Mouse (Mus musculus) spleen, adult 12 weeks (tissue): ENCODE results near the gene Tacc2.
"Not testable (repeated sequence)": the region's sequence is repeated elsewhere in the genome, so short reads cannot be mapped to it uniquely, and the experiment has no call there.

ENCODE experiments used
- DNase-seq: peaks from one replicate; pipeline ENCODE4 v3.0.0; 2022; ENCODE audit warnings: low spot score

The Tacc2 gene

DNA sequence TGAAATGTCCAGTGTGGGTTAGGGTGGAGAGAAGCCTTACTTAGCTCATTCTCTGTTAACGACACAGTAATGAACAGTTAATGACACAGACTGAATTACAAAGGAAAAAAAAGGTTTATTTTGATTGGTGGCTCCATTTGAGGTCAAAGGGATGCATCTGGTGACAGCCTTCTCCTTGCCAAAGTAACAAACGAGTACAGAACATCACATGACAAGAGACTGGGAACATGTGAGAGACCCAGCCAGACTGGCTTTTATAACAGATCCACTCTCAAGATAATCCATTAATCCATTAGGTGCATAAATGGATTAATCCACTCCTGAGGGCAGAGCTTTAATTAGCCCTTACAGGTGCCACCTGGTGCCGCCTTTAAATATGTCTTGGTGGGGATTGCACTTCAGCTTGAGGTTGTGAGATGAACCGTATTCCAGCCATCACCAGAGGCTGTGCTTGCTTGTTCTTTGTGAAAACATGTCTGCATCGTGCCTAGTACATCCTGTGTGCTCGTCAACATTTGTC lies 75.9 kb downstream of the Tacc2 start:
- no peak for DNase-seq

DNA sequence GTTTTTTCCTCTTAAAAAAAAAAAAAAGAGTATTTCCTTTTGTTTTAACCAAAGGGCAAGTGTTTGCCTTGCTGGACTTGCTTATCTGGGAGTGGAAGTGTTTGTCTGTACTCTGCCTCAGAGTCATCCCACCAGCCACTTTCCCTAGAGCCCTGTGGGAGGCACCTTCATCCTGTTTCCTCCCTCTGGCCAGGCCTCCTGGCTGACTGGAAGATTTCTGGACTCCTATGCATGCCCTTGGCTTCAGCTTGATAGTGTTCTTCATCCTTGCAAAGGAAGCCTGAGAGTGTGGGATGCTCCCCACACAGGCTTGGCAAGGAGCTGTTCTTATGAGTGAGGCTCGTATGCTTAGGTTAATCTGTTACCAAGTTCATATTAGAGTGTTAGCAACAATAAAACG lies 77.3 kb downstream of the Tacc2 start:
- no peak for DNase-seq

DNA sequence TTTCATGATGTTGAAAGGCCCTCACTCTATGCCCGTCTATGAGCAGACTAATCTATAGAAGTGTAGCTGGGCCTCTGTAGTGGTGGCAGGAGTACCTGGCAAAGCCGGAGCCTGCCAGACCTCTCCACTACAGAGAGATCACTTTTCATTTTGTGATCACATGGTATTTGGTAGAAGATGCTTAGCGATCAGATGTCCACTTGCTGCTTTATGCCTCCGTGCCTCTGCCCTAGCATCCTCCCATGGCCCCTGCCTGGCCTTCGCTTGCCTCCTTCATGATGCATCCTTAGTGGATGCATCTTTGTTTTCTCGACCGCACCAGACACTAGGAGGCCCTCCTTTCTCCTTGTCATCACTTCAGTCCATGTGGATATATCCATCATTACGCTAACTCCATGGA lies 79.7 kb downstream of the Tacc2 start:
- DNase-seq = no peak

DNA sequence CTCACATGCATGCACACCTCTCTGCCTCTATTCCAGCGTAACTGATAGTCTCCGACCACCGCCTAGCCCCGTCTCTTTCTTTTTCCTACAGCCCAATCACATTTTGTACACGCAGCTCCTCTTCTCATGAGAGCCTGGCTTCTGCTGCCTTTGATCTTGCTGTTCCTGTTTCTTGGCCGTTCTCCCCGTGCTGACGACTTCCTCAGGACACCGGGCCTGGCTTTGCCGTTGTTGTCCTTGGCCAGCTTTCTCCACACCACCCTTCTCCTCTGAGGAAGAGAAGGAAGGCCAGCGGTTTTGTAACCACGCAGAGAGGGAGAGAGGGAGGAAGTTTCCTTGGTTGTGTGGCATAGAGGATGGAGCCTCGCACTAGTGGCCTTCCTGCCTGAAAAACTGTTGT lies 80.5 kb downstream of the Tacc2 start:
- DNase-seq = no peak

DNA sequence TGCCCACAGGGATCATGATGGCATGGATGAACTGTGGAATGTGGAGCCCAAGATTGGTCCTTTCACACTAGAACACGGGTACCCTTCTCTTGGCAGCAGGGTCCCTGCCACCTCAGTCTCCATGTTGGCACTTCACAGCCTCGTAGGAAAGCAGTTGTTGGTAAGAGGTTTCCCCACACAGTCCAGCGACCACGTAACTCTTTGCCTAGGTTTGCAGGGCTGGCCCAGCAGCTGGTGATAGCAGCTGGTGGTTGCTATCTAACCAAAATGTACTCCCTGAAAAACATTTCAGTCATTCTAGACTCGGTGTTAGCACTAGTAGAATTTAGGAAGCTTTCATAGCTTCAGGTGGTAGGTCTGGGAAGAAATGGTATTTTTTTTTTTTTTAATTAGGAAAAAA lies 81.9 kb downstream of the Tacc2 start:
- no peak for DNase-seq

DNA sequence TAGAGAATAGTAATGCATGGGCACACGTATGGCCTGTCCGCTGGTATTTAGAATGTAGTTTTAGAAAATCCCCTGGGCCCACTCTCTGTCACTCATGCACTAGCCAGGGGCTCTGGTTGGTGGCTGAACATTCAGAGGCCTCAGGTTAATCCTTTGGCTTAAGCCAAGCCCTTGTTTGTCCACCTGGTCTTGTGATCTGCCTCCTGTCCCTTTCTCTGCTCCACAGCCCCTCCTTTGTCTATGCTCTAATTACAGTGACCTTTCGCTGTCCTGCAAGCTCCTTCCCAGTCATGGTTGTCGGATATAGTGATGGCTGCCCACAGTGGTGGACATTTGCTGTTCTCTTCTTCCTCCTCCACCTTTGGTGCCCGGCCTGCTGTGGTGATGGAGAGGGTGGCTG lies 85.0 kb downstream of the Tacc2 start:
- DNase-seq = no peak

DNA sequence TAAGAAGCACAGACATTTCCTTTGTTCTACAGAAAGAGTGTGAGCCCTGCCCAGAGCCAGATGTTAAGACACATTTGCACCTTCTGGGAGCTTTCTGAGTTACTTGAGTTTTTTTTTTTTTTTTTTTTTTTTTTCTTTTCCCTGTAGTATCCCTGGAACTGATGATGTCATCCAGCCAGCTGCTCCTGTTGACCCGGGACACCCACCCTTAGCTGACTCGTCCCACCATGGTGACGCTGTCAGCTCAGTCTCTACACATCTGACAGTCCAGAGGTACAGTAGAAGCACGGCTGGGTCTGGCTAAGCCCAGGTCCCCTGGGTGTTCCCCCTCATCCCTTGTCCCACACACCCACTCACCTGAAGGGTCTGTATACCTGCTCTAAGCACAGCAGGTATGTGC lies 85.6 kb downstream of the Tacc2 start:
- no peak for DNase-seq

DNA sequence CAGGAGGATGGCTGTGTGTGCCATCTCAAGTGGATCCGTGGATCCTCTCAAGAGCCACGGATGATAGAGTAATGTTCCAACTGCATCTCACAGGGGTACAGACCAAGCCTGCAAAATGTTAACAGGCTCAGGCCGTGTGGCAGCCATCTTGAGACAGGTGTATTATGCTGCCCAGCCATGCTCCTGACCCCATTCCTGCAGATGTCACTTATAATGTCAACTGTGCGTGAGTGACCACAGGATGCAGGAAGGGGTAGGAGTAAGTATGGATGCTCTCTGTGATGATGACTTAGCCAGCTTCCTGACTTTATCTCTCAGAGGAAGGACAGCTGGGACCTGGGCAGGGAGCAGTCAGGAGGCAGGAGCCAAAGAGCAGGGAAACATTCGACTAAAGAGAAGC lies 86.8 kb downstream of the Tacc2 start:
- no peak for DNase-seq

DNA sequence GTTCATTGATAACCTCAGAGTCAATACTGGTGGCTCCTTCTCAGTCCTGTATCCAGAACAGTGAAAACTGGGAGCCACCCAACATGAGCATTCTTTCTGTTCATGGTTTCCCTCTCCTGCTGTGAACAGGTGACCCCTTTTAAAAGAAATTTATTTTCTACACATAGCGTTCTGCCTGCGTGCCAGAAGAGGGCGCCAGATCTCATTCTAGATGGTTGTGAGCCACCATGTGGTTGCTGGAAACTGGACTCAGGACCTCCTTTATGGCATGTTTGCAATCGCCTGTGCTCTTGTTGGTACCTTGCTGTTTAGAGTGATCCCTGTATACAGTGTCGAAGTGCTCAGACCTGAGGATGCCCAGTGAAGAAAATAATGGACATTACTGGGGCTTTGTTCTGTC lies 87.4 kb downstream of the Tacc2 start:
- no peak for DNase-seq

DNA sequence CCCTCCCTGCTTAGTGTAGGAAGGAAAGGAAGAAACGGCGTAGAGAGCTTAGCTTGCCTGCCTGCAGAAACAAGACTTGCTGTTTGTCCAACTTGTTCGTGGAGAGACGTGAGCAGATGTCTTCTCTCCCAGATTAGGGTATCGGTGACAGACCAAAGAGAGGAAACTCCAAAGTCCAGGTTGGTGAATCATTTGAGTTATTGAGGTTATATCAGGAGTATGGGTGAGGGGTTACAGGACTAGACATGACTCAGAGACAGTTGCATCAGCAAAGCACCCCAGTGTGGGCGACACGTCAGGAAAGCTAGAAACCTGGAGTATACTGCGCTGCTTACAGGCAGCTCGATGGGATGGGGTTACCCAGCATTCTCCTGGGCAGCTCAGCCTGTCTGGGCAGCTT lies 88.1 kb downstream of the Tacc2 start:
- DNase-seq = no peak

DNA sequence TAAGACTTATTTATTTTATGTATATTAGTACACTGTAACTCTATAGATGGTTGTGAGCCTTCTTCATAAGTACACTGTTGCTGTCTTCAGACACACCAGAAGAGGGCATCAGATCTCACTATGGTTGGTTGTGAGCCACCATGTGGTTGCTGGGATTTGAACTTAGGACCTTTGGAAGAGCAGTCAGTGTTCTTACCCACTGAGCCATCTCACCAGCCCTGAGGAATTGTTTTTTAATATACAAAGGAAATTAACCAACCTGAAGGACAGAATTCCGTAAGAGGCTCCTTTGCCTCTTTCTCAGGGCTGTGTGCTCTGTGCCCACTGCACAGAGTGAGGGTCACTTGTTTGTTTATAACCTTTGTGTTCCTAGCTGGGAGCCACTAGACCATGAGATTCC lies 90.8 kb downstream of the Tacc2 start:
- not testable (repeated sequence) for DNase-seq

DNA sequence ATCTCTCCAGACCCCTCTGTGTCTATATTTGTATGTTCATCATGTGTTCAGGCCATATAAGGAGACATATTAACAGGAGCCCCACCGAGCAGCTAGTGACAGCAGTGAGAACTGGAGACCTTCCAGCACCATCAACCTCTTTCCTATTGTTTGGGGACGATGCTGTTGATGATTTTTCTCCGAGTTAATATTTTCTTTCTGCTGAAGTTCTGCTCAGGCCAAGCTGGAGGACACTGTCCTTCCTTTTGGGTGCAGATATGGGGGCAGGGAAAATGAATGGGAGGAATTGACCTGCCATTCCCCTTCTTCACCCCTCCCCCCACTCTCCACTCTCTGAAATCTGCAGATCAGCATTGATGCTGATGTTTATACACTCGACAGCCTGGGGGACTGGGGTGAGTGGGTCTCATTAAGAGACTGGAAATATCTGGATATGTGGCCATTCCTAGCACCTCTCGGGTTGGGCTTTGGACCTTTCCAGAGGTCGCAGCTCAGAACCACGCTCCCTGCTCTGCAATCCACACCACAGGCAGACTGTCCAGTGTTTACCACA lies 91.6 kb downstream of the Tacc2 start:
- no peak for DNase-seq

DNA sequence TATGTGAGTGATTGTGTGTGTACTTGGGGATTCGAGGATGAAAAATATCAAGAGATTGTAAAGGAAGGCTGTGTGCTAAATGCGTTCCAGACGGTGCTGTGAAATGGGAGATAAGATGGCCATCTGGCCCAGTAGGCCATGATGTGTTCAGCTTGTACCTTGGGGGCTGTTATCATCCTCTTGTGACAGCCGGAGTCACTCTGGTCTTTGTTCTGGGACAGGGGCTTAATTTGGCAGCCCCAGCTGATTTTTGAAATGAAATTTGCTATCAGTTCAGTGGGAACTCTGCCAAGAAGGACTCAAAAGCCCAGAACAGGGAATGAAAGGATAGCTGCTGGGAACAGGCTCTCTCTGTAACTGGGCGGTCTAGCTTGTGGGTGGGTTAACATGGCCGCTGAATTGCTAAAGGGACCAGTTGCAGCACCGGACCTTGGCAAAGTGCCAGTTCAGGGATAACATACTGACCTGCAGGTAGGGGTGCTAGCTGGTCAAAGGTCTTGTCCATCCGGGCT lies 92.2 kb downstream of the Tacc2 start:
- DNase-seq = no peak

DNA sequence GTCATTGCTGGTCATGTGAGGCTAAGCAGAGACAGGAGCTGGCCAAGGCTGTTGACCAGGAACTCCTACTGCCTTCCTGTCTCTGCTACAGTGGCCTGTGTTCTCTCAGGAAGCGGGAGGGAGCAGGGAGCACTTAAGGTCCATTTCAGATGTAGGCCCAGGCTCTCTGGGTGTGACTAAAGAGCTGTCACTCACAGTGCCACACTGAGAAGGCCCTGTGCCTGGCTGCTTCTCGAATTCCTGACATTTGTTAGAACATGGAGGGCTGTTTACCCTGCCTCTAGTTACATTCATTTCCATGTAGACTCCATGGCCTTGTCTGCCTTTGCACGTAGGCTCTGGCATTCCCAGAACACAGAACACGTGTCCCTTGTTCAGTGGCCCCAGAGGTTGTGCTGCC lies 93.1 kb downstream of the Tacc2 start:
- no peak for DNase-seq

DNA sequence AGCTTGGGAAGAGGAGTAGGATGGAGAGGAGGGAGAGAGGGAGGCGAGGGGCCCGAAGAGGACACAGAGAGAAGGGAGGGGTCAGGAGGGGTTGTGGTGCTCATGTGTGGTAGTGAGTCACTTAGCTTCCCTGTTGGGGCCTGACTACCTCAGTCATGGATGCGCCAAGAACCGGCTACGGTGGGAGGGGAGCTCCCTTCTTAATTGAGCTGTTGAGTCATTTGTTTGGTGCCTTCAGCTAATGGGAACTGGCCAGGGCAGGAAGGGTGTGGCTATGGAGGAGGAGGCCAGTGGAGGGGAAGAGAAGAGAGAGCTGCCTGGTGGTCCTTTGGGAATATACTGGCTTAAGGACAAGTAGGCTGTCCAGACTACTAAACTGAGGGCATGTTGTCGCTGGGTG lies 94.1 kb downstream of the Tacc2 start:
- no peak for DNase-seq

DNA sequence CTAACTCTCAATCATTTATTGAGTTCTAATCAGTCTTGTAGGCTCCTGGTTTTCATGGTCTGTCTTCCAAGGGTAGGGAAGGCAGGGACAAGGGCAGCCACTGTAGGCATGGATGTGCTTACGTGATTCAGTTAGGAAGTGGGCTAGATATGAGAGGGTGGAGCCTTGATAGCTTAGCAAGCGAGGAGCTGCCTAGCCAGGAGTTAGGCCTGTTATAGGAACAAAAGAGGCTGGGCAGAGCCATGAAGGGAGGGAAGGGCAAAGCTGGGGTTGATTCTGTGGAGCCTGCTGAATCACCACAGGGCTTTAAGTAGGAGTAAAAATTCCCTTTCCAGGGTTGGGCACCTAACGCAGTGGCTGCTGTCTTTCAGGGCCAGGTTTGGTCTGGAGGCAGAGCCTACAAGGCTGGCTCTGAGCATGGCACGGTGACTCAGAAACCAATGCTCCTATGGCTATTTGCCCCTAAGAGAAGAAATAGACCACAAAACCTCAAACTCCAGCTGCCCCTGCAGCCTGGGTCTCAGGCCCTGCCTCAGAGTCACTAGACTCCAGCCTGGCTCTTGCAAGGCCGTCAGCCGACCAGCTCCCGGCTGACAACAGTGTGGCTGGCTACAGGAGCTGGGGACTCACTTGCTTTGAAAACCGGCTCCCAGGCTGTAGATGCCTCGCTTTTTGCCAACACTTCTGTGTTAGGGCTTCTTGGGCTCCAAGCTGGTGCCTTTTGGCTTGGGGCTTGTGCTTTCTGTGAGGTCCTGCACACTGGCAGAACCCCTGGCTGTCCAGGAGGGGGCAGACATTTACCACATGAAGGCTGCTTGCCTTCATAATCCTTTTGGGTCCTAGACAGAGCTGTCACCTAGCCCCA lies 96.2 kb downstream of the Tacc2 start:
- no peak for DNase-seq

DNA sequence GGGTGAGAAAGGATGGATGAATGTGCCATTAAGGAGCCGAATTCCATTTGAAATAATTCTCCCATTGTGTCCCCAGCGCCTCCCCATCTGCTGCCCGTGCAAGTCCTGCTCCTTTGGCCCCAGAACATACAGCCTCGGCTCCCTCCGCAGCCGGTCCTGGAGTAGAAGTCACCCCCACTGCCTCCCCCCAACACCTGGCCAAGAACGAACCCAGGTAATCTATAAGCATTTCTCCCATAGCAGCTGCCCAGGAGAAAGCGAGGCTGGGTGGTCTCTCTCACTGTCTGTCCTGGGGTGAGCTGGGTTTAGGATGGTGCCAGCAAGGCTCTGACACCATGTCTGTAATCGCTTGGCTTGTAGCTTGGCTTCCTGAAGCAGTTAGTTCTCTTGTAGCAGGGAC lies 97.3 kb downstream of the Tacc2 start:
- DNase-seq = no peak

DNA sequence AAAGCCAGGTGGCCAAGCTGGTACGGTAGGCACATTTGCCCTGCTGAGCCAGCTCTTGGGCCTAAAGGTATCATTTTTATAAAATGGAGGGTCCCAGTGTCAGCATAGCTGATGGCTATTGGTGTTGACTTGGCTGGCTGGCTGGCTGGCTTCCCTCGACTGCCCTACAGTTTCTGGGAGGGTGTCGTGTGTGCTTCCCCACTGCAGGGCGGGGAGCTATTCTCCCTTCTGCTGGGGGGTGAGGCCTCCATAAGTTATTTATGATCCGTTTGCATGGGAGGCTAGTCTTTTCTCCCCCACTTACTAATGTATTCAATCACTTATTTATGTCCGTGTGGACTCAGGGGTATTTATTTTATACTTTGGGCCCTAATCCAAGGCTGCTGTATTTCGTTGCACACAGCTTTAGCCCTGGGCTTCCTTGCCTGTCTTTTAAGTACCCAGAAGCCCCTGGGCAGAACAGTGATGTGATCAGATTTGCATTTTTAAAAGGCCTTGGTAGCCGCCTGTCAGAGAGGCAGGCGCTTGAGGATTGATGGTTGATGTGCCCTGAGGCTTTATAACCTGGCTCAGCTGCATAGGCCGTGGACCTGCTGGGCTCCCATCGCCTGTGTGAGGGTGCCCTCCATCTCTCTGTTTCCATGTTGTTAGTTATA lies 99.8 kb downstream of the Tacc2 start:
- DNase-seq = no peak

DNA sequence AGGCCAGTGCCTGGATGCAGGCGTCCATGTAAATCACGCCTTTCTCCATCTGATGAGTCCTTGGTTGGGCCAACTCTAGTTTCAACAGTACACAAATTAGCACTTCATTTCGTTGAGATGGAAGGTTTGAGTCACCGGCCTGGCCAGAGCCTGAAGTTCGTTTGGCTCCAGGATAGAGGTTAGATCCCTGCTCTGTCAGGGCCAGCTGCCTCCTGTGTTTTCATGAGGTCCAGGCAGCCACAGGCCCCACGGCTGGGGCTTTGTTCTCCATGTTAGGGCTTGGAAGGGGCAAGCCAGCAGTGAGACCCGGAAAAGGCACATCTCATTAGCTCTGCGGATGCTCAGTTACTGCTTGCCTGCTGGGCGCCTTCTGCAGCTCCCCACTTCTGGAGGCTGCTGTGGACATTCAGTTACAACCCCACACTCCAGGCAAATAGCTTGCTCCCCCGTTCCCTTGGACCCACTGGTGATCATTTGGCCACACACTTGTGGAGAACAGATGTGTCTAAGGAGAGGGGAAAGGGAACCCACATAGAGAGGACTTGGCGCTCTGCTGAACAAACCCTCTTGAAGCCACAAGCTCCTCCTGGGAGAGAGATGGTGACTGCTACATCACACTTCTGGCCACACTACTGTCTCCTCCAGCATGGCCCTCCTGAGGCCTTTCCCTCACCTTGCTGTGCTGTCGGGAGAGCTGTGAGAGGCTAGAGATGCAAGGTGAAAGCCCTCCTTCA lies 100.5 kb downstream of the Tacc2 start:
- no peak for DNase-seq

DNA sequence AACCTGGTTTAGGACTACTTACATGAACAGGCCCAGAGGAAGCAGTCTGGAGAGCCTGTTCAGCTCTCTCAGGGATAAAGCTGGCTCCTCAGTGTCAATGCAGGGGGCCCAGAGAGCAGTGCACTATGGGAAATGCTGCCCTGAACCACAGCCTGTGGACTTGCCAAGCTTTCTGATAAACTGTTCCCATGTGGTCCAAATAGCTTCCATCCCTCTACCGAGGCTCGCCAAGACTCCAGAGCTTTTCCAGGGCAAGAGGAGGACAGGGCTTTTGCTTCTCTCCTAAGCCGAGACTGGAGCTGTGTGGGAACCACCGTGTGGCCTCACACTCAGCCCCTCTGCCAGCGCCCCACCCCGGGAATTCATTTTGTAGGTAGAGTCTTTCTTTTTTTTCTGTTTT lies 101.2 kb downstream of the Tacc2 start:
- DNase-seq = no peak

DNA sequence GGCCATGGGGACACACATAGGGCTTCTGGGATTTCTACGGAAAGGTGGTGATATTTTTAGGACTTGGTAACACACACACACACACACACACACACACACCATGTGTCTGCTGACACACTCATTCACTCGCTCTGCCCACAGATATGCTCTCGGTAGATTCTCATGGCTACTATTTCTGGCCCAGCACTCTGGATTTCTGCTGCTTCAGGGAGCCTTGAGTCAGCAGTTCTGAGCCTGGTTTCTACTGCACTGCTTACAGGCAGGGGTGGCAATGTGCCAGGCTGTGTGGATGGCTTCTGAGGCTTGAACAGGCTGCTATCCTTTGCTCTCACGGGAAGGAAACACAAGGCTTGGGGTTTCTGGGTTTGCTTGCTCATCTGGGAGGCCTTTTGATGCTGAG lies 104.6 kb downstream of the Tacc2 start:
- no peak for DNase-seq

DNA sequence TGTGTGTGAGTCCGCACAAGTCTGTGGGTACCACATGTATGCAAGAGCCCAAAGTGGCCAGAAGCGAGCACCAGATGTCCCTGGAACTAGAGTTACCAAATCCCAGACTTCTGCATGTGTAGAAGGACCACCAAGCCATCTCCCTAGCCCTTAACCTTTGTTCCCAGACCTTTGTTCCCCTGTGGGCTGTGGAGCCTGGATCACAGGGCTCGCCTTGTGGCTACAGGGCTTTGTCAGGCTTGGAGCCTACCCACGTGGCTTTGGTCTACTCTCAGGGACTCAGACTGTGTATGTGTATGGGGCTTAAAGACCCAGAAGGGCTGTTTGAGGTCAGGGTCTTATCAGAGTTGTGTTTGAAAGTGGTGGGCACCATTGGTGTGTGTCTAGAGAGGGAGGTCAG lies 111.4 kb downstream of the Tacc2 start:
- no peak for DNase-seq
